Mouse (Mus musculus) T-cell, adult 2 months (primary cell): ENCODE data around the gene Gm21976.

Source experiments
- DNase-seq: peaks from one replicate; pipeline ENCODE4 v3.0.0; 2022; ENCODE audit warnings: low spot score

The Gm21976 gene

DNA sequence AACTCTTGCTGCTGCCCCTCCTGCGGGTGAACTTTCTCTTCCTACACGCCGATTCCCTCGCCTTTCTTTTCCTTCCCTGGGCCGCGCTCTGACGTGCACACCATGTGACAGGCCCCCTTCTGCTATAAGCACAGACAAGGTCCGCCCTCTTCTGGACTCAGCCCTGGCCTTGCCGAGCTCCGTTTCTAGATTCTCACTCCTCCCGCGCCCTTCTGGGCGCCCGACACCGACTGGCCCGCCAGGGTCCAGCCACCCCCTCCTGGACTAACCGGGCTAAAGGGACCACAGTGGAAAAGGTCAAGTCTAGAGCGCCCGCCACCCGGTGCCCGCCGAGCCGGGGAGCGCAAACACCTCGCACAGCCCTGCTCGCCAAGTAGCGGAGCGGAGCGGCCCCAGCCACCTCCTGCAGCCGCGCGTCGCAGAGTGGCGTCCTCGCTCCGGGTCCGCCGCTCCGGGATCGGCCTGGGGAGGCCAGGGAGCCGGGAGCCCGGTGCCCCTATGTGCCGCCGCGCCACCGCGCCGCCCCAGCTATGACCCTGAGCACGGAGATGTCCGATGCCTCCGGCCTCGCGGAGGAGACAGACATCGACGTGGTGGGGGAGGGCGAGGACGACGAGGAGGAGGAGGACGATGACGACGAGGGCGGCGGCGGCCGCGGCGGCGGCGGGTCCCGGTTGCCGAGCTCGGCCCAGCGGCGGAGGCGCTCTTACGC, 74.6 kb downstream of the Gm21976 start, which contains the start of gene Foxd1:
Foxd1 (plus strand) TSS at position 153 of the 712 bp plus-strand sequence.
- peak; percentile 3 for DNase-seq

DNA sequence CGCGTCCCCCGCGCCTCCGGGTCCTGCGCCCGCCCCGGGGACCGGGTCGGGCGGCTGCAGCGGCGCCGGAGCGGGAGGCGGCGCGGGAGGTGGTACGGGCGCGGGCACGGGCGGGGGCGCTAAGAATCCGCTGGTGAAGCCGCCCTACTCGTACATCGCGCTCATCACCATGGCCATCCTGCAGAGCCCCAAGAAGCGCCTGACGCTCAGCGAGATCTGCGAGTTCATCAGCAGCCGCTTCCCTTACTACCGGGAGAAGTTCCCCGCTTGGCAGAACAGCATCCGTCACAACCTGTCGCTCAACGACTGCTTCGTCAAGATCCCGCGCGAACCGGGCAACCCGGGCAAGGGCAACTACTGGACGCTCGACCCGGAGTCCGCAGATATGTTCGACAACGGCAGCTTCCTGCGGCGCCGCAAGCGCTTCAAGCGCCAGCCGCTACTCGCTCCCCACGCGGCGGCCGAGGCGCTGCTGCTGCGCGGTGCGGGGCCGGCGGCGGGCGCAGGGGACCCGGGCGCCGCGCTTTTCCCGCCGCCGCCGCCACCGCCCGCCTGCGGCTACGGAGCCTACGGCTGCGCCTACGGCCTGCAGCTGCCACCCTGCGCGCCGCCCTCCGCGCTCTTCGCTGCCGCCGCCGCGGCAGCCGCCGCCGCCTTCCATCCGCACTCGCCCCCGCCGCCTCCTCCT, 75.3 kb downstream of the Gm21976 start:
- peak; percentile 3 for DNase-seq

- no peak for DNase-seq
Measured at GRCm38 (mm10) chr13:98355559-98356111, 75.9 kb downstream of the Gm21976 start.

- DNase-seq, result no peak
Measured at GRCm38 (mm10) chr13:98356176-98356972, 76.7 kb downstream of the Gm21976 start.
